Mouse (Mus musculus) olfactory bulb, adult 2 months (tissue): ENCODE measurements at regions not wholly inside any gene's neighbourhood (a gene's known extent, or its start where the extent isn't known, plus 50 kb on each side); places are given as distances from the start of the nearest gene placed in this dataset.

Source experiments
- CTCF ChIP-seq: fragments of 200-500 bp; IDR thresholded peaks from 2 replicates; pipeline ENCODE4 v1.5.1; 2012; ENCODE audit warnings: low read depth, mild to moderate bottlenecking, low read length, moderate library complexity; ENCODE audit not compliant: insufficient read depth
- POLR2A ChIP-seq: fragments of 200-500 bp; IDR thresholded peaks from 2 replicates; pipeline ENCODE4 v1.6.1; 2012; ENCODE audit warnings: mild to moderate bottlenecking, low read depth, low read length, moderate library complexity; ENCODE audit not compliant: insufficient read depth

GRCm38 (mm10) chr14:33811241-33811640, 112.1 kb upstream of the Gdf10 start:
- no peak for TF ChIP-seq CTCF
- no peak for TF ChIP-seq POLR2A
